Mouse (Mus musculus): ENCODE data around the gene Prrt1. TPM values are rescaled to one million over a fixed set of nuclear protein-coding genes. Genes with fewer than 3 reads are reported as not detected.

Gene Prrt1
- 100 to 1,000 TPM in 3 of 4 experiments, 10 to 100 TPM in 1; 90.1 to 149 (median 116) TPM for total RNA-seq (2022)

- DNase-seq (ENCODE audit: low spot score in 2 of 2), result peak in 1 of 2 experiments; percentile 74
These were observed at the start of gene Prrt1 for GRCm38 (mm10) chr17:34629221-34629751. TSS of gene Prrt1 (plus strand) at chr17:34629533.

DNA sequence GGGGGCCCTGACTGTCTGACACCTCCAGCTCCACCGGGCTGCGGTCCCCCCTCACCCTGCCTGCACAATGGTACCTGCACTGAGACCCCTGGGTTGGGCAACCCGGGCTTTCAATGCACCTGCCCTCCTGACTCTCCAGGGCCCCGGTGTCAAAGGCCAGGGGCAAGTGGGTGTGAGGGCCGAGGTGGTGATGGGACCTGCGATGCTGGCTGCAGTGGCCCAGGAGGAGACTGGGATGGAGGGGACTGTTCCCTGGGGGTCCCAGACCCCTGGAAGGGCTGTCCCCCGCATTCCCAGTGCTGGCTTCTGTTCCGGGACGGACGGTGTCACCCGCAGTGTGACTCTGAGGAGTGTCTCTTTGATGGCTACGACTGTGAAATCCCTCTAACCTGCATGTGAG lies 46.8 kb upstream of the Prrt1 start:
- DNase-seq (ENCODE audit: low spot score in 2 of 2), result no peak

DNA sequence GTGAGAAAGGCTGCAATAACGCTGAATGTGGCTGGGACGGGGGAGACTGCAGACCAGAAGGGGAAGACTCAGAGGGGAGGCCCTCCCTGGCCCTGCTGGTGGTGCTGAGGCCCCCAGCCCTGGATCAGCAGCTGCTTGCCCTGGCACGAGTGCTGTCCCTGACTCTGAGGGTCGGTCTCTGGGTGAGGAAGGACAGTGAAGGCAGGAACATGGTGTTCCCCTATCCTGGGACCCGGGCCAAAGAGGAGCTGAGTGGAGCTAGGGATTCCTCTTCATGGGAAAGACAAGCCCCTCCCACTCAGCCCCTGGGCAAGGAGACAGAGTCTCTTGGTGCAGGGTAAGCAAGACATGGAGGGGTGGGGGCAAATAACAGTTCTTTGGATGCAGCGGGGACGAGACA lies 45.9 kb upstream of the Prrt1 start:
- DNase-seq (ENCODE audit: low spot score in 2 of 2), result no peak

DNA sequence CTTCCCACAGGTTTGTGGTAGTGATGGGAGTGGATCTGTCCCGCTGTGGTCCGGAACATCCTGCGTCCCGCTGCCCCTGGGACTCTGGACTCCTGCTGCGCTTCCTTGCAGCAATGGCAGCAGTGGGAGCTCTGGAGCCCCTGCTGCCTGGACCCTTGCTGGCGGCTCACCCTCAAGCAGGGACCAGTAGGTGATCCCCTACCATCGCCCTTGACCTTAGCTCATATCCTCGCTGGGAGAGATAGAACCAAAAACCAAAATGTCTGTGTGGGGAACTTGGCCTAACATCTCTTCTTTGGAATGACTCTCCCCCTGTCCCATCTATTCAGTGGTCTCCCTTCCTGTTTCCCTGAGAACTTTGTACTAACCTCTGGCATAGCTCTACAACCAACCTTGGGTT lies 45.5 kb upstream of the Prrt1 start:
- no peak for DNase-seq (ENCODE audit: low spot score in 2 of 2)

GRCm38 (mm10) chr17:34585121-34585520 lies 44.2 kb upstream of the Prrt1 start:
- no peak for DNase-seq (ENCODE audit: low spot score in 2 of 2)

GRCm38 (mm10) chr17:34585877-34586771 lies 43.2 kb upstream of the Prrt1 start:
- DNase-seq (ENCODE audit: low spot score in 2 of 2), result no peak

DNA sequence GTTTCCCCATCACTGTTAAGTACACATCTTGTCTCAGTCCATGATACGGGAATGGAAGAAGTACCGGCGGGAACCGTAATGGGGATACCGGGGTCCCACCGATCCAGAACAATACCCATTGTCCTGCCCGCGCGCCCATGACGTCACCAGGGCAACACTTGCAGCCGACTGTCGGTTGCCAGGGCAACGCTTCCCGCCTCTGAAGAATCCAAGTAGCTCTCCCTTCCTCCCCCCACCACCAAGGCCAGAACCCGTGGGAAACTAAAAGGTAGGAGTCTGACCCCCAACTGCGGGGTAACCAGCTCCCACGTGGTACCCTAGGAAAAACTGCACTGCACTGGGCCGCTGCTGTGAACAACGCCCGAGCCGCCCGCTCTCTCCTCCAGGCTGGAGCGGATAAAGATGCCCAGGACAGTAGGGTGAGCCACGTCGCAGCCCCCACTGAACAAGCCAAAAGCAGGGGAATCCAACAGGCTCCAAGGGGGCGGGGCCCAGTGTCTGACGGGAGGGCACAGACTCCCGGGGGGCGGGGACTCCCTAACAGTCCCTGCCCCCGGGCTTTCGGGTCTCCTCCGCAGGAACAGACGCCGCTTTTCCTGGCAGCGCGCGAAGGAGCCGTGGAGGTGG lies 42.4 kb upstream of the Prrt1 start:
- DNase-seq (ENCODE audit: low spot score in 2 of 2), result peak; percentile 83 to 91

DNA sequence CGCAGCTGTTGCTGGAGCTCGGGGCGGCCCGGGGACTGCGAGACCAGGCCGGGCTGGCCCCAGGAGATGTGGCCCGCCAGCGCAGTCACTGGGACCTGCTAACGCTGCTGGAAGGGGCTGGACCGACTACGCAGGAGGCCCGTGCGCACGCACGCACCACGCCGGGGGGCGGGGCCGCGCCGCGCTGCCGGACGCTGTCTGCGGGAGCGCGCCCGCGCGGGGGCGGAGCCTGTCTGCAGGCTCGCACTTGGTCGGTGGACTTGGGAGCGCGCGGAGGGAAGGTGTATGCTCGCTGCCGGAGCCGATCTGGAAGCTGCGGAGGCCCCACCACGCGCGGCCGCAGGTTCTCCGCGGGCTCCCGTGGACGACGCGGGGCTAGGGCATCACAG lies 41.9 kb upstream of the Prrt1 start:
- peak; percentile 96 to 99 for DNase-seq (ENCODE audit: low spot score in 2 of 2)

GRCm38 (mm10) chr17:34587814-34588213 lies 41.5 kb upstream of the Prrt1 start:
- no peak for DNase-seq (ENCODE audit: low spot score in 2 of 2)

- DNase-seq (ENCODE audit: low spot score in 2 of 2), result no peak
These were observed 40.6 kb upstream of the Prrt1 start for GRCm38 (mm10) chr17:34588767-34589166.

GRCm38 (mm10) chr17:34589206-34589605 lies 40.1 kb upstream of the Prrt1 start:
- DNase-seq (ENCODE audit: low spot score in 2 of 2), result no peak

DNA sequence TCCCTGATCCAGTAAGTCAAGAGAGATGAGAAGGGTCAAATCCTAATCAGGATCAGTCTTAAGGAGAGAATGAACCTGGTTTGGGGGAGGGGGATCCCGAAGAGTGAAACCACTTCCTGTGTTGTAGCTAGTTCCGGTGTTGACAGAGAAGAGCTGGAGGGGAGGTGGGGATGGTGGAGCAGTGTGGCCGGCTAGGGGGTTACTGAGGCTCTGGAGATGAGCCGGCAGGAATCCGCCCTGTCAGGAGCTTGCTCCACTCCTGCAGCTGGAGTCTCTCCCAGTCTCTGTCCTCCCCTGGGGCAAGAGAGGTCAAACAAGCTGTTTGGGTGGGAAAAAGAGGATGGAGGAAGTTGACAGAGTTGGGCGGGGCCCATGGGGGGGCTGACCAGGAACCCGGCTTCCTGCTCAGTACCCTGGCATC lies 39.6 kb upstream of the Prrt1 start, which contains the start of gene Gpsm3:
TSS of gene Gpsm3 (plus strand) at position 126 of the 421 bp plus-strand sequence.
- no peak for DNase-seq (ENCODE audit: low spot score in 2 of 2)

- DNase-seq (ENCODE audit: low spot score in 2 of 2), result no peak
These were observed 39.0 kb upstream of the Prrt1 start for GRCm38 (mm10) chr17:34590154-34590987.

- no peak for DNase-seq (ENCODE audit: low spot score in 2 of 2)
These were observed 38.0 kb upstream of the Prrt1 start, which contains the start of gene Pbx2 for GRCm38 (mm10) chr17:34591029-34591993. TSS of gene Pbx2 (plus strand) at chr17:34591266.

DNA sequence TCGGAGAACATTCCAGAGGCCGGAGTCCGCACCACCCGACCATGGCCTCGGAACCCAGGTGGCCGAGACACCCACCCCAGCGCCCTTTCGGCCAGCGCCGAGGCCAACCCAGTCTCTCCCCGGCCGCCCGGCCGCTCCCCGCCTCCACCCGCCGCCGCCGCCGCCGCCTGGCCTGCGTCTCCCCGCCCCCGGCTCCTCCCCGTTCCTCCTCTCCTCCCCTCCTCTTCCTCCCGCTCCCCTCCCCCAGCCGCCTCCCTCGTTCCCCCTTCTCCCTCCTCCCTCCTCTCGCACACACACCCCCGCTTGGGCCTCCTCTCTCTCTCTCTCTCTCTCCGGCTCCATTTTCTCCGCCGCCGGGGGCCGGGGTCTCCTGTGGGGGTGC lies 37.3 kb upstream of the Prrt1 start:
- peak in 1 of 2 experiments; percentile 39 for DNase-seq (ENCODE audit: low spot score in 2 of 2)

DNA sequence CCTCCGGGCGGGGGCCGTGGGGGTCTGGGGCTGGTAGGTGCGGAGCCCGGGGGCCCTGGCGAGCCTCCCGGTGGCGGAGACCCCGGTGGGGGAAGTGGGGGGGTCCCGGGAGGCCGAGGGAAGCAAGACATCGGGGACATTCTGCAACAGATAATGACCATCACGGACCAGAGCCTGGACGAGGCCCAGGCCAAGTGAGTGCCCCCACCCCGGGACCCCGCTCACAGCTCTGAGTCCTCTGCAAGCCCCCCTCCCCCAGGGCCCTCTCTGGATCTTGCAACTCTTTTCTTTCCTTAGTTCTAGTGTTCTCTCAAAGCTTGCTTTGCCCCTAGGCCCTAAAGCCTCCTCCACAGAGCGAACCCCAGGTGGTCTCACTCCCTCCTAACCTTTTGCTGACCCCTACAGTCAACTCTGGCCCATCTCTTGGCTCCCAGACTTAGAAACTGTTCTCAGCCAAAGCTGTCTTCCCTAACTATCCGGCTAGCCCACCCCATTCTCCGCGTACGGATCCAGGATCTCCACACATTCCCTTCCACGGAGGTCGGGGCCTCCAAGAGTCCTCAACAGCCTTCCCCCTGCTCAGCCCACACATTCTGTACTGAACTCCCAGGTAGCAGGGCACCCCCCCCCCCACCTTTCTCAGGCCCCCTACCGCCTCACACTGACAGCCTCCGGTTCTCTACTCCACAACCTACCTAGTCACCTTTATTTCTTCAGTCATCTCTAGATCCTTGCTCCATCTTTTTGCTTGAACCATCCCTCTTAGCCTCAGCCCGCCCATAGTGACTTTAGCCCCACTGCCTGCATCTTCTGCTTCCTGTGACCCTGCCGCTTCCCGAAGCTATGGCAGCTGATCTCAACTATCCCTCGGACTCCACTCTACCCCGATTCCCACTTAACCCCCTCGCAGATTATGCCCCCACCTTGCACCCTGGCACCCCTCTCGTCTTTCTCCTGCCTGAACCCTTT lies 36.5 kb upstream of the Prrt1 start:
- peak in 1 of 2 experiments; percentile 43 for DNase-seq (ENCODE audit: low spot score in 2 of 2)

DNA sequence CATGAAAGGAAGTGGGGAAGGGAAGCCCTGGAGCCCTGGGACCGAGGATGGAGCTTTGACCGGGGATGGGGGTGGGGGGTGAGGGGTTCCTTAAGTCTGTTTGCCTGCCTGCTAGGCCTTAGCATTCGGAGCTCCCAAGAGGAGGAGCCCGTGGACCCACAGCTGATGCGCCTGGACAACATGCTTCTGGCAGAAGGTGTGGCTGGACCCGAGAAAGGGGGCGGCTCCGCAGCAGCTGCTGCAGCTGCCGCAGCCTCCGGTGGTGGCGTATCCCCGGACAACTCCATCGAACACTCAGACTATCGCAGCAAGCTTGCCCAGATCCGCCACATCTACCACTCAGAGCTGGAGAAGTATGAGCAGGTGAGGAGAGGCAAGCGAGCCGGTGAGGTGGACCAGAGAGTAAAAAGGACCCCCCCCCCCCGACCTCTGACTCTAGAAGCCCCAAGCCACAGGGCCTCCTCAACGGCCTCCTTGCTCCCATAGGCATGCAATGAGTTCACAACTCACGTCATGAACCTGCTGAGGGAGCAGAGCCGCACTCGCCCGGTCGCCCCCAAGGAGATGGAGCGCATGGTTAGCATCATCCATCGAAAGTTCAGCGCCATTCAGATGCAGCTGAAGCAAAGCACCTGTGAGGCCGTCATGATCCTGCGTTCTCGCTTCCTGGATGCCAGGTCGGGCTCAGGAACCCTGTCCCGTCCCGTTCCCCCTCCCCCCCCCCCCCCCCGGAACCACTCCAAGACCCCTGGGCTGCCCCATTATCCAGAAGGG lies 35.4 kb upstream of the Prrt1 start:
- DNase-seq (ENCODE audit: low spot score in 2 of 2), result peak in 1 of 2 experiments; percentile 27

DNA sequence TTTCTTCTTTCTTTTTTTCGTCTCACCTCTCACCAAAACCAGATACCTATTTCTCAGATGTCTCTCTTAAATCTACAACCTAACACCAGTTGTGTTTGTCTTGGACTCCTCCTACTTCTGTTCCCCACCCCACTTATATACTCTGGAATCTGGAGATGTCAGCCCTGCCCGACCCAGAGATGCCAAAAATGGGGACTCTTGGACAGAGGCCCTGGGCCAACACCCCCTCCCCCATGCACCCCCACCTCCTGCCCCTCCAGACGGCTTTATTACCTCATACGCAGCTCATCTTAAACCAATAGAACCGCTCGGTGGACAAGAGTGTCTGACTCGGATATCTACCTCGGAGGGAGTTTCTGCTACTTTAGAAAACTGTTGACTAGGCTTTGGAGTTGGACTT lies 33.2 kb upstream of the Prrt1 start:
- no peak for DNase-seq (ENCODE audit: low spot score in 2 of 2)
